Mouse (Mus musculus): Measurements from ENCODE around the gene 1700015G11Rik.

Gene 1700015G11Rik

GRCm38 (mm10) chr7:51967581-51967980, 47.9 kb downstream of the 1700015G11Rik start:
- DNase-seq (ENCODE audit: low read depth, low spot score) = no peak

- DNase-seq (ENCODE audit: low read depth, low spot score) = no peak
Measured at GRCm38 (mm10) chr7:51964681-51965080, 50.8 kb downstream of the 1700015G11Rik start.

DNA sequence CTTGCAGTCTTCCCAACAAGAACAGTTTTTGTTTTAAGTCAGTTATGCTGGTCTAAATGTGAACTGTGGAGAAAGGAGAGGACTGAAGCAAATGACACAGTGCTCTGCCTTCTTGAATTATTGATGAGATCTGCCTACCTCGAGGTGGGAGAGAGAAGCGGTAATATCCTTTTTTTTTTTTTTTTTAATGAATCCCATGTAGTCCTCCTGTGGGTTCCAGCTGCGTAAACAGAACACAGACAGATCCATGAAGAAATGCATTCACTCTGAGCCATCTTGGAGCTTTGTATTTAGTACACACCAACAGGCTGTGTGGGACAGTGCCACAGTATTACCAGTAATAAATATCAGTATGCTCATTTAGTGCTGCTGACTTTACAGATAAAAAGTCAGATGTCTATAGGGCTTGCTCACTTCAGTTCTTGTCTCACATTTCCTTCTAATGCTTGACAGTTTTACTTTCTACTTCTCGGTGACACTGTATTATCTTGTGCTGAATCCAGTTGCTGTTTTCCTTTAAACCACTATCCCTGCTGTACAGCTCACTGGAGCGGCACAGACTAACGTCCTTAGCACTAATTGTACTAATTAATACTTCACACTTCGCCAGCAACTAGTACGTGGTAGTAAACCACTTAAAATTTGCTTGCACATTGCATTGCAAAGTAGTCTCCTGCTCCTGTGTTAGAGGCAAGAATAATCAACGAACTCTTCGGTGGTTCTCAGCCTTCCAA, 53.1 kb downstream of the 1700015G11Rik start:
- DNase-seq (ENCODE audit: low read depth, low spot score) = no peak

All from forelimb bud, embryonic 11.5 days (tissue).